Mouse (Mus musculus): ENCODE results near the gene Fkbp6. TPM values are rescaled to one million over a fixed set of nuclear protein-coding genes. Genes with fewer than 3 reads are reported as not detected.

Gene Fkbp6
- polyA plus RNA-seq, 1 experiment, result not detected

DNA sequence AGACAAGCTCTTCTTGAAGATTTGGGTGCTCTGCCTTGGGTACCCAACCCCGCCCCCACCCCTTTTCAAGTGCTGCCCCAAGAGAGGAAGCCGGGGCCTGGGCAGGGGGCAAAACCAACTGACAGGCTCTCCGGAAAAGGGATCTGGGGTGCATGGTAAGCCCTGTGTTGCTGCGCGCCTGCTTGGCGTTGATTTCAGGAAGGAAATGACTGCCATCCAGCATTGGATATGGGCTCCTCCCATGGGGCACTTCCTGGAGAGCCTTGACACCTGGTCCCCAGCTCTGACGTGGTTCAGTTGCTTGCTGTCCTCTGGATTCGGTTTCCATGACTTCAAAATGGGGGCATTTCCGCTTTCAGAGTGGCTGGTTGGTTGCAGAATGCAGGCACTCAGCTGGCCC lies 85.3 kb downstream of the Fkbp6 start:
- Histone ChIP-seq H3K4me3 (ENCODE audit: insufficient read depth, low read length) (no peak overlapping the region), H3K27ac (ENCODE audit: insufficient read depth, low read length) (no peak overlapping the region), H3K4me1 (ENCODE audit: control insufficient read depth, insufficient read depth, low read length) (no peaks in the 10 kb centered on the region)
- TF ChIP-seq POLR2A (IDR thresholded peaks at IDR 0.05; ENCODE audit: low read depth, low read length), result no peak
- no peak for TF ChIP-seq CTCF (IDR thresholded peaks at IDR 0.05; ENCODE audit: borderline replicate concordance, insufficient read depth, low read length)

GRCm38 (mm10) chr5:135263866-135264503 lies 85.9 kb downstream of the Fkbp6 start:
- TF ChIP-seq POLR2A (IDR thresholded peaks at IDR 0.05; ENCODE audit: low read depth, low read length), result no peak
- TF ChIP-seq CTCF (IDR thresholded peaks at IDR 0.05; ENCODE audit: borderline replicate concordance, insufficient read depth, low read length), result no peak
- H3K27ac ChIP-seq (ENCODE audit: insufficient read depth, low read length), result no peak overlapping the region
- H3K4me1 ChIP-seq (ENCODE audit: control insufficient read depth, insufficient read depth, low read length), result no peaks in the 10 kb centered on the region
- no peak overlapping the region for H3K4me3 ChIP-seq (ENCODE audit: insufficient read depth, low read length)

DNA sequence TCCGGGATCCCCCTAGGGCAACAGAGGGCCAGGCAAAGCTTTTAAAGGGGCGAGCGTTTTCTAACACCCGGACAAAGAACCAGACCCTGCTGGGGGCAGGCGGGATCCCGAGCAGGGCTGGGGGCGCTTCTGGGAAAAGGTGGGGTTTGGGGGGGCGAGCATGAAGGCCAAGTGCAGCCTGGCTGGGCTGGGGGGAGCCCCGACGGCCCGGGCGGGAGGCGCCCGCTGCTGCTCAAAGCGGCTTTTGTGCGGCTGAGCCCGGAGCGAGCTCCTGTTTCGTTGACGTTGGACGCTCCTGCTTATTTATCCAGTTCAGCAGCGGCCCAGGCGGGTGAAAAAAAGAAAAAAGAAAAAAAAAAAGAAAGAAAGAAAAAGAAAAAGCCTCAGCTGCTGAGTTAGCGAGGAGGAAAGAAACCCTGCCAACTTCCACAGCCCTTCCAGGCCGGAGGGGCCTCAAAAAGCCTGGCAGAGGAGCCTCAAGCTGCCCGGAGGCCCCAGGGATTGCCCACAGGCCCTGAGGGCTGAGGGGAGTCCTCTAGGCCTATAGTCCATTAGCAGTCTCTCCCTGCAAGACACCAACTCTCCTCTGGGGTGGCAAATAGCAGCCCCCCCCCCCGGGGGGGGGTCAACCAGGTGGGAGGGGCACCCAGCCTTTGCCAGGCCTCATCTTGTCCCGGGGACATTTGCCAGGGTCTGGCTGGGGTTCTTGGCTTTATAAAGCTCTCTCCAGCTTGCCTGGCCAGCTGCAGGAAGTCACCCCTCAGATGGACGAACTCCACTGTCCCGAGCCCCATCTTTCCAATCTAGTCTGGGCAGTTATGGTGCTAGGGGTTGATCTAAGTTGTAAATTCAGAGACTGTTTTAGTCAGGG lies 91.3 kb downstream of the Fkbp6 start:
- Histone ChIP-seq H3K4me3 (ENCODE audit: insufficient read depth, low read length) (no peak overlapping the region), H3K27ac (ENCODE audit: insufficient read depth, low read length) (no peak overlapping the region), H3K4me1 (ENCODE audit: control insufficient read depth, insufficient read depth, low read length) (no peaks in the 10 kb centered on the region)
- TF ChIP-seq CTCF (IDR thresholded peaks at IDR 0.05; ENCODE audit: borderline replicate concordance, insufficient read depth, low read length), result no peak
- no peak for TF ChIP-seq POLR2A (IDR thresholded peaks at IDR 0.05; ENCODE audit: low read depth, low read length)

GRCm38 (mm10) chr5:135257559-135257958 lies 92.3 kb downstream of the Fkbp6 start:
- Histone ChIP-seq H3K4me3 (ENCODE audit: insufficient read depth, low read length) (no peak overlapping the region), H3K27ac (ENCODE audit: insufficient read depth, low read length) (no peak overlapping the region), H3K4me1 (ENCODE audit: control insufficient read depth, insufficient read depth, low read length) (no peaks in the 10 kb centered on the region)
- no peak for TF ChIP-seq POLR2A (IDR thresholded peaks at IDR 0.05; ENCODE audit: low read depth, low read length)
- peak; percentile 18; the same call in 1 of the 2 replicates for TF ChIP-seq CTCF (IDR thresholded peaks at IDR 0.05; ENCODE audit: borderline replicate concordance, insufficient read depth, low read length)

- no peak overlapping the region for H3K4me3 ChIP-seq (ENCODE audit: insufficient read depth, low read length)
- H3K27ac ChIP-seq (ENCODE audit: insufficient read depth, low read length), result no peak overlapping the region
- TF ChIP-seq CTCF (IDR thresholded peaks at IDR 0.05; ENCODE audit: borderline replicate concordance, insufficient read depth, low read length) (no peak), POLR2A (IDR thresholded peaks at IDR 0.05; ENCODE audit: low read depth, low read length) (no peak)
- H3K4me1 ChIP-seq (ENCODE audit: control insufficient read depth, insufficient read depth, low read length), result peaks cover 2% of the 10 kb centered on the region; the same call in 1 of the 2 replicates
Measured at GRCm38 (mm10) chr5:135256166-135256565, 93.7 kb downstream of the Fkbp6 start.

- TF ChIP-seq CTCF (IDR thresholded peaks at IDR 0.05; ENCODE audit: borderline replicate concordance, insufficient read depth, low read length) (no peak), POLR2A (IDR thresholded peaks at IDR 0.05; ENCODE audit: low read depth, low read length) (no peak)
- no peak overlapping the region for H3K4me3 ChIP-seq (ENCODE audit: insufficient read depth, low read length)
- peaks cover 2% of the 10 kb centered on the region; the same call in 1 of the 2 replicates for H3K4me1 ChIP-seq (ENCODE audit: control insufficient read depth, insufficient read depth, low read length)
- H3K27ac ChIP-seq (ENCODE audit: insufficient read depth, low read length), result no peak overlapping the region
Measured at GRCm38 (mm10) chr5:135253741-135254401, 96.0 kb downstream of the Fkbp6 start.

GRCm38 (mm10) chr5:135251079-135251454 lies 98.8 kb downstream of the Fkbp6 start, which contains the start of gene Fzd9:
TSS of gene Fzd9 (minus strand) at chr5:135251230.
- Histone ChIP-seq H3K4me3 (ENCODE audit: insufficient read depth, low read length) (peak within 1 kb of the TSS; percentile 20), H3K27ac (ENCODE audit: insufficient read depth, low read length) (no peak within 1 kb of the TSS), H3K4me1 (ENCODE audit: control insufficient read depth, insufficient read depth, low read length) (peaks cover 2% of the 10 kb centered on the region; the same call in 1 of the 2 replicates)
- TF ChIP-seq POLR2A (IDR thresholded peaks at IDR 0.05; ENCODE audit: low read depth, low read length), result peak; percentile 43
- no peak for TF ChIP-seq CTCF (IDR thresholded peaks at IDR 0.05; ENCODE audit: borderline replicate concordance, insufficient read depth, low read length)

- no peak overlapping the region for H3K27ac ChIP-seq (ENCODE audit: insufficient read depth, low read length)
- H3K4me3 ChIP-seq (ENCODE audit: insufficient read depth, low read length), result peak overlapping the region; percentile 20
- H3K4me1 ChIP-seq (ENCODE audit: control insufficient read depth, insufficient read depth, low read length), result peaks cover 2% of the 10 kb centered on the region; the same call in 1 of the 2 replicates
- TF ChIP-seq CTCF (IDR thresholded peaks at IDR 0.05; ENCODE audit: borderline replicate concordance, insufficient read depth, low read length) (no peak), POLR2A (IDR thresholded peaks at IDR 0.05; ENCODE audit: low read depth, low read length) (no peak)
Measured at GRCm38 (mm10) chr5:135250186-135251078, 99.4 kb downstream of the Fkbp6 start.
